Mouse (Mus musculus): ENCODE data around the gene Zfp941. TPM values are rescaled to one million over a fixed set of nuclear protein-coding genes. Genes with fewer than 3 reads are reported as not detected.
"Not testable (repeated sequence)": the region's sequence is repeated elsewhere in the genome, so short reads cannot be mapped to it uniquely, and the experiment has no call there.

The Zfp941 gene
- polyA plus RNA-seq, 1 experiment from 2014 or later, result 0.93 TPM

DNA sequence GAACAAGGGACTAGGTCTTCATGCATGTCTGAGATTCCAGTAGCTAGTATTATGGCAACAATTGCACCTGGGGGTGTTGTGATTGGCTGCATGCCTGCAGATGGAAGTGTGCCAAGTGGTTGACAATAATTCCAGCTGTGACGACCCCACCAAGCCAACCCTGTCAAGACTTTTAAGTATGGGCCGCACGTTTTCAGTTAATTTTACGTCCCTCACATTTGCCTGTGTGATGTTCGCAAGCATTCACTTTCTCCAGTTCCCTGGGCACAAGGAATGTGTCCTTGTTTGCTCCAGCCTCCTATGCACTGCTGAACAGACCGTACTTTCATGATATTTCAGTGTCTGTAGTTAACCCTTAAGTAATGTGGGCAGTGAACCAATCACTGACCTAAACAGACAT is 19.3 kb downstream of the Zfp941 start:
- no peak overlapping the region for H3K4me2 ChIP-seq (ENCODE audit: low read depth, low read length)
- no peaks in the 10 kb centered on the region for H3K27me3 ChIP-seq (ENCODE audit: control insufficient read depth, insufficient read depth, low read length)
- ATAC-seq (replicated peaks; ENCODE audit: extremely low read depth, insufficient read depth, low FRiP score), result no peak
- no peaks in the 10 kb centered on the region for H3K36me3 ChIP-seq (ENCODE audit: control insufficient read depth, insufficient read depth)
- H3K4me3 ChIP-seq (ENCODE audit: low read length), result no peak overlapping the region
- no peaks in the 10 kb centered on the region for H3K4me1 ChIP-seq (ENCODE audit: control insufficient read depth, insufficient read depth, low read length)
- no peaks in the 10 kb centered on the region for H3K9me3 ChIP-seq (replicated peaks; ENCODE audit: control insufficient read depth, low read length)
- H3K27ac ChIP-seq (ENCODE audit: low read length), result no peak overlapping the region
- 71% methylated on average over 6 of the region's 6 CpGs for WGBS
- H3K9ac ChIP-seq (ENCODE audit: low read length), result no peak overlapping the region

DNA sequence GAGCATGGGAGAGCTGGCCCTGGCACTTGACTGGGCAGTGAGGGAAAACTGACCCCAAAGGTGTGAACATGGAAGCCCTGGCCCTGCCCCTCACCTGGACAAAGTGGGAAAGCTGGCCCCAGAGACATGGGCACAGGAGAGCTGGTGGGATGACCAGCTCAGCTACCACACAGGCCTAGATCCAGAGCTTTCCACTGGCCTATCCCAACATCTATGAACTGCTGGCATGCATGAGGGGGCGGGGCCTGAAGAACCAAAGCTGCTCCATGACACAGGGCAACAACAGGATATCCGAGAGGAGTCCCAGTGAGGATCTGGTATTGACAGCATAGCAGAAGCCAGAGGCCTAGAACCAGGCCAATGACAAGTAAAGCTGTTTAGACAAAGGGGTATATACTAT is 23.8 kb downstream of the Zfp941 start:
- Histone ChIP-seq H3K9me3 (replicated peaks; ENCODE audit: control insufficient read depth, low read length) (no peaks in the 10 kb centered on the region), H3K27me3 (ENCODE audit: control insufficient read depth, insufficient read depth, low read length) (no peaks in the 10 kb centered on the region), H3K36me3 (ENCODE audit: control insufficient read depth, insufficient read depth) (no peaks in the 10 kb centered on the region), H3K27ac (ENCODE audit: low read length) (no peak overlapping the region), H3K9ac (ENCODE audit: low read length) (no peak overlapping the region), H3K4me2 (ENCODE audit: low read depth, low read length) (no peak overlapping the region), H3K4me3 (ENCODE audit: low read length) (no peak overlapping the region), H3K4me1 (ENCODE audit: control insufficient read depth, insufficient read depth, low read length) (no peaks in the 10 kb centered on the region)
- no peak for ATAC-seq (replicated peaks; ENCODE audit: extremely low read depth, insufficient read depth, low FRiP score)
- 52% methylated on average over 2 of the region's 2 CpGs for WGBS

DNA sequence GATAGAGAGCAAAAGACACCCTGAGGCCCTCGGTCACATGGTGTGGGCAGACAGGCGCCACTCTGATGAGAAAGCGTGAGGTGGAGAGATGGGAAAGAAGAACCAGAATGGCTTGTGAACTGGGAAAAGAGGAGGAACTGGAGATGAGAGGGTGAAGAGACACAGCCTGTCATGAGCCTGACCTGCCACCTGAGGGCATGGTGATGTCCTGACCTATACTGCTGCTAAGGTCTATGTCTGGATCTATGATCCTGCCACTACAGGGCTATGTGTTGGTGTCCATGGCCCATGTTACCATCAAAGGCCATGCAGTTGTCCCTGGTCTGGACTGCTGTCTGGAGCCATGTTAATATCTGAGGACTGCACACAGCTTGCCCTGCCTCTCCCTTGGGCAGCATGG is 24.4 kb downstream of the Zfp941 start:
- WGBS, result 77% methylated on average over 3 of the region's 3 CpGs
- no peaks in the 10 kb centered on the region for H3K36me3 ChIP-seq (ENCODE audit: control insufficient read depth, insufficient read depth)

DNA sequence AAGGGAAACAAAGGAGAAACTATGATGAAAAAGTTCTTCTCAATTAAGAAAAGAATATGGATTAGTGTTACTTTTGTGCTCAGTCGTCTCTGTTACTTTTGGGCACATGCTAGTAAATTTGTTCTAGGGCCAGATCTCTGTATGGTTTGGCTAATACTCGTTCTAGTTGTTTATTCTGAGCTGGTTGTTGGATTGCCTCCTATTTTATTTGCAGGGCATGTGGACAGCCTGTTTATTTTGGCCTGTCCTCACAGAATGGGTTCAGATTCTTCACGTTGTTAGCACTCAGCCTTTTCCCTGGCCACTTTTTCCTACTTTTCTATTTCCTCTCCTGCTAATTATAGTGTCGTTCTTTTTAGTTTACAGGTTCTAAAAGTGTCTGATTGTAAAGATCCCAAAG is 28.4 kb downstream of the Zfp941 start:
- Histone ChIP-seq H3K36me3 (ENCODE audit: control insufficient read depth, insufficient read depth) (no peaks in the 10 kb centered on the region), H3K9me3 (replicated peaks; ENCODE audit: control insufficient read depth, low read length) (0 out of 2 replicates have a peak, but pooled peaks cover 2% of the 10 kb centered on the region), H3K27me3 (ENCODE audit: control insufficient read depth, insufficient read depth, low read length) (no peaks in the 10 kb centered on the region), H3K27ac (ENCODE audit: low read length) (no peak overlapping the region), H3K4me1 (ENCODE audit: control insufficient read depth, insufficient read depth, low read length) (no peaks in the 10 kb centered on the region), H3K4me3 (ENCODE audit: low read length) (no peak overlapping the region), H3K4me2 (ENCODE audit: low read depth, low read length) (no peak overlapping the region), H3K9ac (ENCODE audit: low read length) (no peak overlapping the region)
- WGBS, result 50% methylated on average over 4 of the region's 4 CpGs
- no peak for ATAC-seq (replicated peaks; ENCODE audit: extremely low read depth, insufficient read depth, low FRiP score)

More for the DNA sequence above, 24.4 kb downstream of the Zfp941 start:
- H3K4me2 ChIP-seq (ENCODE audit: low read depth, low read length), result no peak overlapping the region
- no peaks in the 10 kb centered on the region for H3K4me1 ChIP-seq (ENCODE audit: control insufficient read depth, insufficient read depth, low read length)
- no peak overlapping the region for H3K4me3 ChIP-seq (ENCODE audit: low read length)
- no peak overlapping the region for H3K9ac ChIP-seq (ENCODE audit: low read length)
- ATAC-seq (replicated peaks; ENCODE audit: extremely low read depth, insufficient read depth, low FRiP score), result no peak
- no peak overlapping the region for H3K27ac ChIP-seq (ENCODE audit: low read length)
- H3K27me3 ChIP-seq (ENCODE audit: control insufficient read depth, insufficient read depth, low read length), result no peaks in the 10 kb centered on the region
- H3K9me3 ChIP-seq (replicated peaks; ENCODE audit: control insufficient read depth, low read length), result no peaks in the 10 kb centered on the region

DNA sequence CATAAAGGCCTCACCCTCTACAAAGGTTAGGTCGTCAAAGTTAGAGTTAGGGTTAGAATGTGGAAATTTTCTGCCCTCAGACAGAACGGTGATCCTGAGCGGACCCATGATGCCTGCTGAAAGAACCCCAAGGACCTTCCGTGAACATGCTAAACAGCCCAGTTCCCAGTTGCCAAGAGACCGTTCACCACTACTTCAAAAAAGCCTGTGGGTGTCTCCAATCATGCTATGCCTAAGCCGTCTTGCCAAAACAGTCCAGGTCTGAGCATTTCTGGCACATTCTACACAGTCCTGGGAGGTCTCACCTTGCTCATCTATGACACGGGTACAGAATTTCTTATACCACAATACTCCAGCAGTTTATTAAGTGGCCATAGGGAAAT is 33.9 kb downstream of the Zfp941 start:
- no peaks in the 10 kb centered on the region for H3K36me3 ChIP-seq (ENCODE audit: control insufficient read depth, insufficient read depth)
- ATAC-seq (replicated peaks; ENCODE audit: extremely low read depth, insufficient read depth, low FRiP score), result no peak
- H3K27me3 ChIP-seq (ENCODE audit: control insufficient read depth, insufficient read depth, low read length), result no peaks in the 10 kb centered on the region
- H3K9ac ChIP-seq (ENCODE audit: low read length), result no peak overlapping the region
- 0 out of 2 replicates have a peak, but pooled peaks cover 2% of the 10 kb centered on the region for H3K9me3 ChIP-seq (replicated peaks; ENCODE audit: control insufficient read depth, low read length)
- no peak overlapping the region for H3K4me3 ChIP-seq (ENCODE audit: low read length)
- H3K4me2 ChIP-seq (ENCODE audit: low read depth, low read length), result no peak overlapping the region
- 77% methylated on average over 7 of the region's 7 CpGs for WGBS
- no peak overlapping the region for H3K27ac ChIP-seq (ENCODE audit: low read length)
- H3K4me1 ChIP-seq (ENCODE audit: control insufficient read depth, insufficient read depth, low read length), result no peaks in the 10 kb centered on the region

DNA sequence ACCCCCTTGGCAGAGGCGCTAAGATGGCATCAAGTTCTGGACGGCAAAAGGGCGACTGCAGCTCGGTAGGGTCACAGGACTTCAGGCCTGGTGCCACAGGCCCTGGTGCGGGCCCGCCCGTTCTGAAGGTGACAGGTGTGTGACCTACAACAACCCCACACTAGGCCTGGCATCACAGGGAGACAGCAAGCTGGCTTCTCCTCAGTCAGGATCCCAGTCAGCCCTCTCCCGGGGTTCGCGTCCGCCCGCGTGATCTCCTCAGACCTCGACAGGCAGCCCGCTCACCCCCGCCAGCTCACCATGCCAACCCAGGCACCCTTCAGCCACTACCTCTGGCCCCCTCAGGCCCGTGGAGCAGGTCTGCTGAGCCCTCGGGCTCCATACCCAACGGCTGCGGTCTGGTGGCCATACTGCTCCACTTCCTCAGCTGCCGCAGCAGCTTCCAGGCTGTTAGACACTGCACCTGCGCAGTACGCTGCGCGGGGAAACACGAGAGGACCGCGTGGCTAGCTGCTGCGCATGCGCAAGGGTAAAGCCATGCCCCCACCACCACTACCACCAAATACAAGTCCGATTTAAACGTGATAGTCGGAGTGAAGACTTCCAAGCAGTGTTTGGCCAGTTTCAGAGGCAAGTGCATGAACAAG is 34.4 kb downstream of the Zfp941 start, which contains the start of gene Syce1:
Gene Syce1 (minus strand): TSS at position 447 of the 647 bp plus-strand sequence.
- no peaks in the 10 kb centered on the region for H3K27me3 ChIP-seq (ENCODE audit: control insufficient read depth, insufficient read depth, low read length)
- no peaks in the 10 kb centered on the region for H3K4me1 ChIP-seq (ENCODE audit: control insufficient read depth, insufficient read depth, low read length)
- H3K4me2 ChIP-seq (ENCODE audit: low read depth, low read length), result no peak within 1 kb of the TSS
- no peak for ATAC-seq (replicated peaks; ENCODE audit: extremely low read depth, insufficient read depth, low FRiP score)
- WGBS, result 72% methylated on average over 33 of the region's 33 CpGs
- H3K27ac ChIP-seq (ENCODE audit: low read length), result no peak within 1 kb of the TSS
- no peak within 1 kb of the TSS for H3K9ac ChIP-seq (ENCODE audit: low read length)
- H3K9me3 ChIP-seq (replicated peaks; ENCODE audit: control insufficient read depth, low read length), result 0 out of 2 replicates have a peak, but pooled peaks cover 2% of the 10 kb centered on the region
- no peaks in the 10 kb centered on the region for H3K36me3 ChIP-seq (ENCODE audit: control insufficient read depth, insufficient read depth)
- no peak within 1 kb of the TSS for H3K4me3 ChIP-seq (ENCODE audit: low read length)

DNA sequence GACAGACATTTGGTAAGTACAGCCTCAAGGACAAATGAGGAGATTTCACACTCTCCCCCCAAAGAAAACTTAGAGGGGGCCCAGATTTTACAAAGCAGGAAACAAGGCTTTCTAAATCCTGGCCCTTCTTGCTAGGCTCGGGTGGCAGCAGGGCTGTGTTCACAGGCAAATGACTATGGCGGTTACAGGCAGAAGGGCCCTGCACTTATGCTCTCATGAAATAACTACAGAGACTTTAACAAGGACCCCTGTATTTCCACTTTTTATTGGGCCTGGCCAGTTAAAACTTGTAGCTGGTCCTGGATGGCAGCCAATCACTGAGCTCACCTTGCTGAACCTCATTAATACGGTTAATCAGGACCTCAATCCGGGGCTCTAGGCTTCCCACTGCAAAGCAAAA is 41.4 kb downstream of the Zfp941 start:
- Histone ChIP-seq H3K4me3 (ENCODE audit: low read length) (no peak overlapping the region), H3K9ac (ENCODE audit: low read length) (no peak overlapping the region), H3K9me3 (replicated peaks; ENCODE audit: control insufficient read depth, low read length) (no peaks in the 10 kb centered on the region), H3K27me3 (ENCODE audit: control insufficient read depth, insufficient read depth, low read length) (no peaks in the 10 kb centered on the region), H3K36me3 (ENCODE audit: control insufficient read depth, insufficient read depth) (no peaks in the 10 kb centered on the region), H3K27ac (ENCODE audit: low read length) (no peak overlapping the region), H3K4me2 (ENCODE audit: low read depth, low read length) (no peak overlapping the region), H3K4me1 (ENCODE audit: control insufficient read depth, insufficient read depth, low read length) (no peaks in the 10 kb centered on the region)
- no peak for ATAC-seq (replicated peaks; ENCODE audit: extremely low read depth, insufficient read depth, low FRiP score)
- 78% methylated on average over 4 of the region's 4 CpGs for WGBS

DNA sequence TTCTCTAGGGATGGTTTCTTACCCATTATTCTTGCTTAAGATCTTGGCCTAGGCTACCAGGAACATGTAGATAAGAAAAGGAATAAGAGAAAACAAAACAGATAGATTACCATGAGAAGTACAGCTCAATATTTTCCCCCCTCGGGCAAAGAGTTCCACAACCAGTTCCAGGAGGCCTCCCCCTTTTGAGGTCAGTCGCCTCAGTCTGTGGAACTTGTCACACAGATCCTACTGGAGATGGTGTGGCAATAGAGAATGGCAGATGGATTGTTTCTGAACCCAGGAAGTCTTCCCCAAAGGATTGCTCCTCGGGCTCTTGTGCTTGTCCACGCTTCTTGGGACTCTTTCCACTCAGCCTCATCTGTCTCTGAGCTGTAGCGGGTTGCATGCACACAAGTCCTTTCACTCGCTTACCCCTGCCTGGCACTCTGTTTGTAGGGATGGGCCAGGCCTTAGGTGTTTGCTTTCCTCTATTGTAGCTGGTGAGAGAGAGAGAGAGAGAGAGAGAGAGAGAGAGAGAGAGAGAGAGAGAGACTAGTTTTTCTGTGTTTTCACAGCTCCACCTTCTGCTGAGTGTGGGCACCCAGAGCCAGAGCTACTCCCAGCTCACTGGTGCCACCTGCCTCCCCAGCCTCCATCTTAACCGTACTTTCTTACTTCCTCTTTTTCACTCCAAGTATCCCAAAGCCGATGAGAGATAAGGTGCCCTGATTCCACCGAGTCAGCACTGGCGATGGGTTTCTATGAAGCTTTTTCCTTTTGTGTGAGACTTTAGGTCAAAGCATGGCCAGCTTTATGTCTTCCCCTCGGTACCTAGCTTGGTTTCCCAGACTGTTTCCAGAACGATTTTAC is 55.9 kb downstream of the Zfp941 start:
- H3K9ac ChIP-seq (ENCODE audit: low read length), result no peak overlapping the region
- no peak for ATAC-seq (replicated peaks; ENCODE audit: extremely low read depth, insufficient read depth, low FRiP score)
- H3K27me3 ChIP-seq (ENCODE audit: control insufficient read depth, insufficient read depth, low read length), result no peaks in the 10 kb centered on the region
- no peaks in the 10 kb centered on the region for H3K4me1 ChIP-seq (ENCODE audit: control insufficient read depth, insufficient read depth, low read length)
- no peak overlapping the region for H3K4me3 ChIP-seq (ENCODE audit: low read length)
- no peak overlapping the region for H3K27ac ChIP-seq (ENCODE audit: low read length)
- 60% methylated on average over 12 of the region's 12 CpGs for WGBS
- no peaks in the 10 kb centered on the region for H3K36me3 ChIP-seq (ENCODE audit: control insufficient read depth, insufficient read depth)
- no peaks in the 10 kb centered on the region for H3K9me3 ChIP-seq (replicated peaks; ENCODE audit: control insufficient read depth, low read length)
- no peak overlapping the region for H3K4me2 ChIP-seq (ENCODE audit: low read depth, low read length)

DNA sequence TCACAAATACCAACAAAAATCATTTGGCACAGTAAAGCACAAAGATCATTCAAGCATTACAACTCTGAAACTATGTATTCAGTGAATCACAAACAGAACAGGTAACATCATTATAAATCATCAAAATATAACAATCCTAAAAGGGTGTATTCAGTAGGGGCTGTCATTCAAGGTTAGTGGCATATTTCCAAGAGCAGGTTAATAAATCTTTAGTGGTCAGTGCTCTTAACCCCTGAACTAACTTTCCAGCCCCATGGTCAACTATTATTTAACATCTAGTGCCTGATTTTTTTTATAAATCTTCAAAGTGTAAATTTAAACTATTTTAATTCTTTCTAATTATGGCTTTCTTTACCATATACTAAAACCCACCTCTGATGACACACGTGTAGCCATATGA is 56.6 kb downstream of the Zfp941 start:
- H3K4me2 ChIP-seq (ENCODE audit: low read depth, low read length); H3K36me3 ChIP-seq (ENCODE audit: control insufficient read depth, insufficient read depth); H3K9me3 ChIP-seq (replicated peaks; ENCODE audit: control insufficient read depth, low read length); H3K9ac ChIP-seq (ENCODE audit: low read length); ATAC-seq (replicated peaks; ENCODE audit: extremely low read depth, insufficient read depth, low FRiP score); H3K27me3 ChIP-seq (ENCODE audit: control insufficient read depth, insufficient read depth, low read length); H3K4me3 ChIP-seq (ENCODE audit: low read length); H3K4me1 ChIP-seq (ENCODE audit: control insufficient read depth, insufficient read depth, low read length); H3K27ac ChIP-seq (ENCODE audit: low read length): not testable (repeated sequence)
- WGBS, result 59% methylated on average over 1 of the region's 1 CpGs
